Mouse (Mus musculus) cerebellum, adult 11 months (tissue): Measurements from ENCODE around the gene Zfp663.

ENCODE experiments used
- DNase-seq: peaks from one replicate; pipeline ENCODE4 v3.0.0; 2022

Gene Zfp663

DNA sequence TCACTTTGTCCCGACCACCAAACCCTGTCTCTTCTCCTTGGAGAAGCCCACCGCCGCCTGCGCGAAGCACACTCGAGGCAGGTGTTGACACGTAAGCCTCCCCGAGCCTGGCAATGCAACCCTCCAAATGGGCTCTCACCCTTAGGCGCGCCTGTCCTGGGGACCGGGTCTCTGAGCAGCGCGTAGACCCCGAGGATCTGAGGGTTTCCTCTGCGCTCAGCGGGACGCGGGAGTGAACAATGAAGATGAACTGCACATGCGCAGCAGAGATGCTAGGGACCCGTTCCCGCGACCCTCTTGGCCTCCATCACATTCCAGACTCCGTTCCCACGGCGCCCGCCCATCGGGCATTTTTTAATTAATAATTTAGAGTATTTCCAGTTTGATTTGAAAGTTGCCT, at the start of gene Zfp663:
Gene Zfp663 (minus strand): TSS at position 234 of the 400 bp plus-strand sequence.
- DNase-seq = no peak

DNA sequence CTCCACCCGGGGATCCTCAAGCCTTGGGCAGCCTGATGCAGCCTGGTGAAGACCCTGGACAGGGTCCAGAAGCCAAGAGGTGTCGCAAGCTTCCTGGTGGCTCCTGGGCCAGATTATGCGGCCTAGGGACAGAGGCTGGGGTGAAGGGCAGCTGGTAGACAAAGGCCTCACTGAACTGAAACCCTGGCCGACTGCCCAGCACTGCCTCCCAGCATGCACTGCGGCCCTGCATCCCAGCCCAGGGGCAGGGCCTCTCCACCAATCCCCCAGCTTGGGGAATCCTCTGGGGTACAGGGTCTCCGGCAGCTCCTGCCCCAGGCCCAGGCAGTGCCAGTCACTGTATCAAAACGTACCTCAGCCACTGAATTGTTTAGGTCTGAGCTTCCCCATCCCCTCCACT, 48.8 kb upstream of the Zfp663 start:
- peak; percentile 42 for DNase-seq

DNA sequence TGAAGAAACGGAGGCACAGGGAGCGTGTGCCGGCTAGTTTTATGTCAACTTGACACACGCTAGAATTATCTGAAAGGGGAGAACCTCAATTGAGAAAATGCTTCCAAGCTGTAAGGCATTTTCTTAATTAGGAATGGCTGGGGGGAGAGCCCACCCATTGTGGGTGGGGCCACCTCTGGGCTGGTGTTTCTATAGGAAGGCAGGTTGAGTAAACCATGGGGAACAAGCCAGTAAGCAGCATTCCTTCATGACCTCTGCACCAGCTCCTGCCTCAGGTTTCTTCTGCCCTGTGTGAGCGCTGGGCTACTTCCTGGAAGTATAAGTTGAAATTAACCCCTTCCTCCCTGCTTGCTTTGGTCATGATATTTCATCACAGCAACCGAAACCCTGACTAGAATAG, 47.3 kb upstream of the Zfp663 start:
- no peak for DNase-seq

- no peak for DNase-seq
Observed at GRCm38 (mm10) chr2:165415141-165415721, 46.7 kb upstream of the Zfp663 start.

GRCm38 (mm10) chr2:165414321-165414720, 45.8 kb upstream of the Zfp663 start:
- no peak for DNase-seq

DNA sequence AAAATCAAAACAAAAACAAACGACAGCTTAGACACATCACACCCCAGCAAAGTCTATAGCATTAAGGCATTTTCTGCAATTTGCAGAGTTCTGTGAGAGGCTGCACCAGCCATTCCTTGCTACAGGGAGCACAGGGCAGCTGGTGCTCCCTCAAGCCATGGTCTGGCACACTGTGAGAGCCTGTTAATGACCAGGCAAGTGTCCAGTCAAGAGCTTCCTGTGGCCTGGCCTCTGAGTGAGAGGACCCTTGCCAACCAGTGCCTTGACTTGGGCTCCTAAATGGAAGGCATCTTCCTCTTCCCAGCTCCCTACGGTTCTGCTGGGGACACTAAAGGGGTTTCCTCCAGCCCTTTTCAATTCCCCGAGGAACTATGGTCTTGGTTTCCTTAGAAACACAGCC, 45.4 kb upstream of the Zfp663 start:
- DNase-seq = peak; percentile 47

- peak; percentile 71 for DNase-seq
Observed at GRCm38 (mm10) chr2:165407700-165408301, 39.3 kb upstream of the Zfp663 start.

DNA sequence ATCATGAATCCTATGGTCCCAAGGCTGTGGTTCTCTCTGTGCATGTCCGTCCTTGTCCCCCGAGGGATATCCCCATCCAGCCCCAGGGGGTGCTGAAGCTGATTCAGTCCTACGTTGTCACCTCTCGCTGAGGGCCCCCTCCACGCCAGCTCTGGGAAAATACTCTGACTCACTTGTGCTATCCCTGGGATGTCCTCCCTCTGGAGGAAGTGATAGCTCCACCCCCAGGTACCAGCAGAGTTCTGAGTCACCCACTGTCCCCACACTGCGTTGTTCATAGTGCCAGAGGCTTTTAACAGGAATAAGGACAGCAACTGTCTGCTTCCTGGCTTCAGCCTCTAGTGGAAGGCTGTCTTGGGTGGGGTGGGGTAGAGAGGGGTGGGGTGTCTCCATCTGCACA, 36.8 kb upstream of the Zfp663 start:
- no peak for DNase-seq

- no peak for DNase-seq
Observed at GRCm38 (mm10) chr2:165404951-165405350, 36.4 kb upstream of the Zfp663 start.

GRCm38 (mm10) chr2:165398164-165398785, 29.7 kb upstream of the Zfp663 start:
- DNase-seq = no peak

- DNase-seq = no peak
Observed at GRCm38 (mm10) chr2:165397502-165398163, 29.1 kb upstream of the Zfp663 start.

- no peak for DNase-seq
Observed at GRCm38 (mm10) chr2:165396831-165397501, 28.4 kb upstream of the Zfp663 start.

DNA sequence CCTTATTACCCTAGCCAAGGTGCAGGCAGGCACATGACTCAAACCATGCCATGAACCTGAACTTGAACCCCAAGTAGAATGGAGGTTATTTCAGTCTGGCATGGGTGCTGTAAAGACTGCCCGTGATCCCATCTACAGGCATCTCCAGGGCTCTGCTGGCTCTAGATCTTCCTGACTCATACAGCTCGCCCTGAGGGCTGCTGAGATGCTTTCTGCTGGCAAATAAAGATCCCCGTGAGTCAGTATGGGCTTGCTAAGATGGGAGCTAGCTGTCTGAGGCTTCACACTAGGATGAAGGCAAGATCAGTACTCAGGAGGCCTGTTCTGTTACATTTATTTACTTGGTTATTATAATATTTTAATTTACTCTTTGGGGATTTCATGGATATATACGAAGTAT, 23.6 kb upstream of the Zfp663 start:
- no peak for DNase-seq

GRCm38 (mm10) chr2:165391561-165391960, 23.0 kb upstream of the Zfp663 start:
- no peak for DNase-seq

DNA sequence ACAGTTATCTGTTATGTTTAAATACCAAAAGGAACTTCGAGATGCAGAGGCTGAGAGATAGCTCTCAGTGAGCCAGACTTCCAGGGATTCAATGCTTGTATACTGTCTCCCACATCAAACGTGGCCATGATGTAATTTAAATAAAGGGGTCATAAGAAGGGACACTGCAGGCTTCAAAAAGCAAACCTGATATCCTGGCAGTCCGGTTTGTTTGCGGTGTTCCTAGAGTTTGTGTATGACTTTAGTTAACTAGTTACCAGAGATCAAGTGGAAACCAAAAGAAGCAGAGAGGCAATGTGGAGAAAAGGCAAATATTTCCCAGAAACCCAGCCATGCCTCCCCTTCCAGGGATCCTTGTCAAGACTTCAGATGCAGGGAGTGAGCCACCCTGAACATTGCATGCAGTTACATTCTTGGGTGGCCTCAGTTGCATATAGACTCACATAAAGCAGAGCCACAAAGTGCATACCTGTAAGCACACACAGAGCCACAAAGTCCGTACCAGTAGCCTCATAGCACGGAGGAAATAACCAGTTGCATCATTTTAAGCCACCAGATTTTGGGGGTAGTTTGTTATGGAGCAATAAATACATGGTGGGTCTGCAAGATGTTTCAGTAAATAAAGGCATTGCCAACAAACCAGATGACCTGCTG, 20.9 kb upstream of the Zfp663 start:
- DNase-seq = no peak

DNA sequence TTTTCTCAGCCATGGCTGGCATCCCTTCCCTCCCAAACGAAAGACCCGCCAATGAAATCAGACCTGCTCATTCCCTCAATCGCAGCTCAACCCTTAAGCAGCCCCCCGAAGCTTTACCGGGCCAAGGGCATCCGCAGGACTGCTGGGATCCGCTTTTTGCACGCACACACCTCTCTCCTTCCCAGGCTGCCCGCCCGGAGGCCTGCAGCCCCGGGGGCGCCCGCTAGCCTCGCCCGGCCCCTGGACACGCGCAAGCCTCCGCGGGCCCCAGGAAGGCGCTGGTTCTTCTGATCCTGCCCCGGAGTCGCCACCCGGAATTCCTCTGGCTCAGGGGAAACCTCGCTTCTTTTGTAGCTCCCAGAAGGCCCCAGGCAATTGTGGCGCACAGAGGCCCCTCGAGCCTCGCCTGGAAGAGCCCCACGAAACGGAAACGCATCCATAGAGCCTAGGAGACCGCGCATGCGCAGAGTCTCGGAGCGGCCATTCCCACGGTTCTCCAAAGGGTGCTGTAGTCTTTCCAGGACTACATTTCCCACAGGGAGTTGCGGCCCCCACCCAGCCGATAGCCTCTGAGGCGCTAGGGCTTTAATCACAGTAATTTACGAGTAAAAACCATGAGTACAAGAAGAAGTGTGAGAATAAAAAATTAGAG, 19.4 kb upstream of the Zfp663 start, which contains the start of gene Zfp334:
Gene Zfp334 (minus strand): TSS at position 416 of the 652 bp plus-strand sequence.
- peak; percentile 95 for DNase-seq

- DNase-seq = no peak
Observed at GRCm38 (mm10) chr2:165387370-165387769, 18.8 kb upstream of the Zfp663 start.

- DNase-seq = no peak
Observed at GRCm38 (mm10) chr2:165380050-165380449, 11.5 kb upstream of the Zfp663 start.

GRCm38 (mm10) chr2:165376001-165376400, 7.5 kb upstream of the Zfp663 start:
- DNase-seq = no peak

GRCm38 (mm10) chr2:165375478-165375877, 6.9 kb upstream of the Zfp663 start:
- DNase-seq = no peak

DNA sequence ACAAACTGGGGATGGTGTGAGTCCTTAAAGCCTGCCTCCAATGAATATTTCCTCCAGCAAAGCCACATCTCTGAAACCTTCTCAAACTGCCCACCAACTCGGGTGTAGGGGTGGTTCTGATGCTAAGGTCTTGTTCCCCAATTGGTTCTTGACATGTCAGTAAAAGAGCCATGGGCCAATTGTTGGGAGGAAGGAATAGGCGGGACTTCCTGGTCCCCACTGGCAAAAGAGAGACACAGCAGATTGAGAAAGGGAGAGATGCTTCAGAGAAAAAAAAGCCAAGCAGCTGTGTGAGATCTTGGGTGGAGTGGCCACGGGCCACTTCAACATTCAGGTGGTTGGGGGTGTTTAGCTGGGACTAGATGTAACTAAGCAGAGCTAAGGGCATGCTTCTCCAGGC, 2.5 kb upstream of the Zfp663 start:
- no peak for DNase-seq

DNA sequence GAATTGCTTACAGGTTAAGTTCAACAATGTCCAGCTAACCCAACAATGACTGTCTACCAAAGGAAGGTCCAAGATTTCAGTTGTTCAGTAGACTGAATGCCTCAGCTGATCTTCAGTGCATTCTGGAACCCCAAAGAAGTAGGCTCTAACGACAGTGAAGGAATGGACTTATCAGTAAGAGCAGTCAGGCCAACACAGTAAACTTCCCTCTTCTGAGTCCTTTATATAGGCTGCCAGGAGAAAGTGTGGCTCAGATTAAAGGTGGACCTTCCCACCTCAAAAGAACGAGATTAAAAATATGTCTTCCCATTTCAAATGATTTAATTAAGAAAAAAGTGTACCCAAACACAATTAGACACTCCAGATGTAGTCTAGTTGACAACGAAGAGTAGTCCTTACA, 1.8 kb upstream of the Zfp663 start:
- no peak for DNase-seq
